Mouse (Mus musculus): ENCODE measurements at regions not wholly inside any gene's neighbourhood (a gene's known extent, or its start where the extent isn't known, plus 50 kb on each side); places are given as distances from the start of the nearest gene placed in this dataset.
"Not testable (repeated sequence)": the region's sequence is repeated elsewhere in the genome, so short reads cannot be mapped to it uniquely, and the experiment has no call there.

DNA sequence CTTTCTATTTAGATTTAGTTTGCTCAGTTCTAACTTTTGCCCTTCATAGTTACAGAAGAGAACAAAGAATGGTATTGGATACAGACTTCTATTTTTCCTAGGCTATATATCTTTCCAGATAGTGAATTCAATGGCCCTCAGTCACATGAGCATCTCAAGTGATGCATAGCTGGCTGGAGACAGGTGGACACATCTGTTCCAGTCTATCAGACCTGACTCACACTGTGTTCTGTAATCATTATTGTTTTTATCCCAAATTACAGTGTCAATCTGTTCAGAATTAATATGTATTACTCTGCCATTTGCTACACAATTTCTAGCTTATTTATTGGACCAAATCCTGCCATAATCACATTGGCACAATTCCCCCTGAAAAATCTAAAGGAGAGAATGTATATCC lies 298.0 kb upstream of the Foxg1 start:
- DNase-seq = no peak

DNA sequence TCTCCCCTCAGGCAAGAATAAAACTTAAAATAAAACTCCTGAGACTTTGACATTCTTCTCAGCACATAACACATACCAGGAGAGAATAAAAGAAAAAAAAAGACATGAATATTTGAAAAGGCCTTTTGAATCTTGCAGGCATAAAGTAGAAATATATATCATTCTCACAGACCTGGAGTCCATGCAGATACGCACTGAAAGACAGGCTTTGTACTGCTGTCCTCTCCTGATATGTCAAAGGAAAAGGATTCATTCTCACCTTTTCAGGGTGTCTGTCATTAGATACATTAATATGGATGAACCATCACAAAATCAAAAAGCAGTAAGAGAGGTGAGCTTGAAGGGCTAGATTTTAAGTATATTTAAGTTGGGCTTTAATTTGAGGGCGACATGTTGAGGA lies 296.4 kb upstream of the Foxg1 start:
- no peak for DNase-seq

DNA sequence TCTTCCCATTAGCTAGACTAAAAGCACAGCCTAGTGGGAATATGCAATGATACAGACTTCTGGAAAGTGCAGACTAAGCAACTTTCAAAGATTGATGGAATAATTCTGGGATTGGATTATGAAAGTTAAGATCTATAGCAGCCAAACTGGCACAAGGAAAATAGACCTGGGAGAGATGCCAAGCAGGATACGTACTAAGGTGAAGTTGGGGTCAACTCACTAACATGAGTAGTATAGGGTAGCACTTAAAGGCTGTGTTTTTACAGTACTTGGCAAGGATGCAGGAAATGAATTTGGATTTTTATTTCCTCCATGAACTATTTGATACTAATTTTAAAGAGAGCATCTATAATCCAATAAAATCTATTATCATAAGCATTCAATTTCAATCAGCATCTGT lies 292.3 kb upstream of the Foxg1 start:
- no peak for DNase-seq

DNA sequence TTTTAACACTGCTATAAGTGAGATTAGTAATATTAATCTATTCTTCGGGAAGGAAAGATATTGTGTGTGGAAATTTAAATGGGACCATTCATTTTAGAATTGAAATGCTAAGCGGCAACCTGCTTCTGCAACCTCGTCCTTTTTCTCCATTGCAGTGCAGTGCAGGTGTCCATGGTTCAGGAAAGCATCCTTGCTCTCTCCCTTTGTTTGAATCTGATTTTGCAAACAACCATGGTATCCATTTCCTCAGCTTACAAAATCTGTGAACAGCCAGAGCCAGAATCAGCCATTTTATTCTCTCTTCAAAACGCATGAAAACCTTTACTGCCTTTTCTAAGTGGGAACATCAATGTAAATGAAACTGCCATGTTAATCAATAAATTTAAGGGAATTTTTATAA lies 276.5 kb upstream of the Foxg1 start:
- no peak for DNase-seq

DNA sequence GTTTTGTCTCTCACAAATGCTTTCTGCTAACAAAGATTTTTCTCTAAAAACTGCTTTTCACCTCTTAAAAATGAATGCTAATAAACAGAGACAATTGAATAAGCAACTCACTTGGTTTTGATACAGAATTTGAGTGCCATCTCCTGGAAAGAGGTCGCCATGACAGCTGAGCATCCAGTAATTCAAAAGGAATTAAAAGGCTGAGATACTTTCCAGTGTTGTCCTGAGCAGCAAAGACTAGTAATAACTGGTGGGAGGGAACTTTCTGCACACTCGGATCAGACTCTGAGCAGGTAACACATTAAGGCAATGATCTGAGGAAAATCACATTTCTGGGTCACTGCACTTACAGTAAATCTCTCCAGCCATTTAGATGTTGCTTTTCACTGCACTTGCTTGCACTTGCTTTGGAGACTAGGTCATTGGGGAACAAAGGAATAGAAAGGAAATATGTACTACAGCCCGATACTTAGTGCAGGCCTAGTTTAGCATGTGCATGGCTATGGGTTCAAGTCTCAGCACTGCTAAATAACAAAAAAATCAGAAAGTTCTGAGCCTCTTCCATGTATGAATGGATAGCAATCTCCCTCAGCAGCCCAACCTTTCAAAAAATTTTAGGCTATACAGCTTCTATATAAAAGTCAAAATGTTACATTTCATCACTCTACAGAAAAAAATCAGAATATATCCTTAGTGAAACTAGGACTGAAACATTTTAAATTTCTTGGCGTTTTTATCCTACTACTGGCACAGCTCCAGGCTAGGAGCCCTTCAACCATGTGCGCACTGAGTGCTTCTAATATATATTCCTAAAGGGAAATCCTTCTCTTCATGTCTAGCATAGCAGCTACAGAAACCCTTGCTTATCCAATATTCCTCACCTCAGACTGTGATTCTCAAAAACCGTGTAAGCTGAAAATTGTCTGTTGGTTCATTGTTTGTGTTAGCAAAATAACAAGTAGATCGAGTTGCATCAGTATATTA lies 275.8 kb upstream of the Foxg1 start:
- DNase-seq = peak; percentile 39

DNA sequence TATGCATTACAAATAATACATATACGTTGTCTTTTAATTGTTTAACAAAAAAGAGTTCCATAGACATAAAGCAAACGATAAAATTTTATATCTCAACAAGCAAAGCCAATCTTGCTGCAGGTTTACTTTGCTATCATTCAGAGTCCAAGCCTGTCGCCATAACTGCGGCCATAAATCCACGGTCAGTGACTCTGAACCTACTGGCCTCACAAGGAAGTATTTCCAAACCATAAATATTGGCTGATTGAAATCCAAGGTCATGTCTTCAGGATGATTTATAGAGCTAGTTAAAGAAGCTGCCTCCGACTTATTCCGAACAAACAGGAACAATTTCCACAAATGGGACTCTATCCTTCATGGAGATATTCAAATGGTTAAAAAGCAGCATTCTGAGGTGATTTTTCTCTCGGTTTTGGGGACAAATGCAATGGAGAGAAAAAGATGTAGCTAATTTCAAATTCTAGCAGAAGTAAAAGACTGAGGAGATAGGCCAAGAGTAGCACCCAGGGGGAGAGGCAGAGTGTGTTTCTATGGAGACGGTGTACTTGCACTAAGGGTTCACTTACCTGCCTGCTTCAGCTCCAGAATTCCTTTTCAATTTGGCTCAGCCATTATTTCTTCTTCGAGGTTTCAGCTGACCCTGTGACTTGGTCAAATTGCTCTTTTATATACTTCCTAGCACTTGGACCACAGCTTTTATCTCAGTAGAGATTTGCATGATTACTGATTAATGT lies 274.9 kb upstream of the Foxg1 start:
- peak; percentile 4 for DNase-seq

DNA sequence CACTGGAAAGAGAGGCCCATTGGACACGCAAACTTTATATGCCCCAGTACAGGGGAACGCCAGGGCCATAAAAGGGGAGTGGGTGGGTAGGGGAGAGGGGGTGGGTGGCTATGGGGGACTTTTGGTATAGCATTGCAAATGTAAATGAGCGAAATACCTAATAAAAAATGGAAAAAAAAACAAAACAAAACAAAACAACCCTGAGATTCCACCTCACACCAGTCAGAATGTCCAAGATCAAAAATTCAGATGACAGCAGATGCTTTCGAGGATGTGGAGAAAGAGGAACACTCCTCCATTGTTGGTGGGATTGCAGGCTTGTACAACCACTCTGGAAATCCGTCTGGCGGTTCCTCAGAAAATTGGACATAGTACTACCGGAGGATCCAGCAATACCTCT lies 251.4 kb upstream of the Foxg1 start:
- not testable (repeated sequence) for DNase-seq

DNA sequence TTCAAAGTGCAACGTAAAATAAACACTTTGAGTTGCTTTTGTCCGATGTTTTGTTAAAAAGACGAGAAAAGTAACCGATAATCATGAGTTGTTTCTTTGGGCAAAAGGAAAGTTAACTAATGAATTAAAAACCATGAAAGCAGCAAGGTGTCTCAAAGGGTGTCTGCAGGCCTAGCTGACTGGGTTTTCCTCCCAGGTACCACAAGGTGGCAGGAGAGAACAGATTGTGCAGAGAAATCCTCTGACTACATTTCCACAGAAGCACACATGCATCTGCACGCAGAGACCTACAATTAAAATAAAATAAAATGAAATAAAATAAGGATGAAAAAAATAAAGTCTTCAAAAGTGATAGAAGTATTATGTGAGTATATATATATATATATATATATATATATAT lies 212.4 kb upstream of the Foxg1 start:
- DNase-seq = peak; percentile 57

DNA sequence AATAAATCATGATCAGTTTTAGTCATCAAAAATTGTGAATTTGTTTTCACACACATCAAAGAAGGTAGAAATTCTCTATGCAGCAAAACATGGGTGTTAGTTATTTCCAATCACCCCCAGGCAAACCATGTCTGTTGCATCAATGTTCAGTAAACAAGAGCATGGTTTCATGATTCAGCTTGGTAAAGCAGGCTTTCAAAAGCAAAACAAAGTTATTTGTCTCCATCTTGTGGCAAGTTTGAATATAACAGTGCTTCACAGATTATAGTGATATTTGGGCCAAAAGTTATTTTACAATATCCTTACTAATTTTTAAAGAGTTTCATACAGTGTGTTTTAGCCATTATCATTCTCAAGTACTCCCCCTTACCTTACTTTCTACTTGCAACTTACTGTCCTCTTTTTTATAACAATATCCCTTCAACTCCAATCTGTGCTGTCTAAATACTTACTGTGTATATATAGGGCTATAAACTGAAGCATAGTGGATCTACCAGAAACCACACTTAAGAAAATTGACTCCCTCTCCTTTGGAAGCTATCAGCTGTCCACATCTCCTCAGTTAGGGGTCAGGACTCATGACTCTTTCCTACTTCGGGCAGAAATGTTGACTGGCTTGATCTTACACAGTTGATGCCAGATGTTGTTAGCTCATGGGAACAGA lies 211.3 kb upstream of the Foxg1 start:
- DNase-seq = peak; percentile 42

DNA sequence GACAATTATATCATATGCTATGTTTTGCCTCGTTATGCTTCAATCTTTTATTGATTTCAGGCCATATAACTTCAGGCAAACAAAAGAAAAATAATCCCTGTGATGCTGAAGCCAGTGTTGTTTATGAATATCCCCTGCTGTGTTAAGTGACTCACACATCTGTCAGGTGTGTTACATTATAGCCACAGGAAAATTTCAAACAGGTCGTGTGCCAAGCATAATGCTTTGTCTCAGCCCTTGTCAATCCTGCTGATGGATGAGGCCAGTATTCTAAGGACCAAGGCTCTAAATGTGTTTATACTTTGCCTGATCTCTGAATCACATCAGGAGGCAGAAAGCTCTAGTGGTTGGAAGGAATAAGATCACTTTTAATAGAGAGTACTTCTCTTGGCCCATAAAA lies 191.1 kb upstream of the Foxg1 start:
- no peak for DNase-seq

DNA sequence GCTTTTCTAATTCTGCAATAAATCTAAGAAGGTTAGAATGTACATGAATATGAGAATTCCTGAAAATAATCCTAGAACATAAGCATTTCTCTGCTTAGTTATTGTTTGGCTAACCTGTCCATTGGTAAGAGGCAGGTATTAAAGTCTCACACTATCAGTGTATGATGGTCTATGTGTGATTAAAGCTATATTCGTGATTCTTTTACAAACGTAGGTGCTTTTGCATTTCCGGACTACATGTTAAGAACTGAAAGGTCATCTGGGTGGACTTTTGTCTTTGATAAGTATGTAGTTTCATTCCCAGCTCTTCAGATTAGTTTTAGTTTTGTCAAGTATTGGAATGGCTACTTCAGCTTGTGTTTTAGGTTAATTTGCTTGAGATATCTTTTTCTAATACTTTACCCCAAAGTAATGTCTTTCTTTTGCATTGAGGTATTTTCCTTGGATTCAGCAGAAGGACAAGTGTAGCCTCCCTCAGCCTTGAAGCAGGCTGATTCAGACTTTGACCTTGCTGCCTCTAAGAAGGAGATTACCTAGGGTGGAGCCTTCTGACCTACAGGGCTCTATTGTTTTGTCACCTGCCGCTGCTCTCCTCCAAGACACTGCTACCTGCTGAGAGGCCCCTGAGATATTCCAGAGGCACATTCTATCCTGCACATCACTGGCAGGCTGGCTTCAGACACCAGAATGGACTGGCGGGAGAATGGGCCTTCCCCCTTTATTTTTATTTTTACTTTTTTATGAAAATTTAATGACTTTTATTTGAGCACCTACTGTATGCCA lies 148.7 kb upstream of the Foxg1 start:
- DNase-seq = no peak

Measured in embryo, embryonic 11 days (tissue).